Mouse (Mus musculus) kidney, adult 2 months (tissue): ENCODE data around the gene Foxj2. TPM values are rescaled to one million over a fixed set of nuclear protein-coding genes. Genes with fewer than 3 reads are reported as not detected.

ENCODE experiments used
- DNase-seq: peaks from one replicate; pipeline ENCODE4 v3.0.0; 2021
- H3K27ac ChIP-seq: fragments of 200-500 bp; 2 replicates; pipeline ENCODE4 v1.5.1; 2012; ENCODE audit warnings: low read depth, low read length, control low read depth, inconsistent platforms; ENCODE audit not compliant: insufficient read depth
- H3K27me3 ChIP-seq: fragments of 200-500 bp; replicated peaks from 2 replicates; pipeline ENCODE4 v1.6.1; 2012; ENCODE audit warnings: mild to moderate bottlenecking, moderate library complexity, low read length, inconsistent platforms; ENCODE audit not compliant: control insufficient read depth, insufficient read depth
- H3K36me3 ChIP-seq: fragments of 200-500 bp; 2 replicates; pipeline ENCODE4 v1.6.1; 2012; ENCODE audit warnings: mild to moderate bottlenecking, moderate library complexity, low read length, inconsistent platforms; ENCODE audit not compliant: control insufficient read depth, insufficient read depth
- H3K4me1 ChIP-seq: fragments of 200-500 bp; 2 replicates; pipeline ENCODE4 v1.6.1; 2011; ENCODE audit warnings: low read length; ENCODE audit not compliant: control insufficient read depth, insufficient read depth
- H3K4me3 ChIP-seq: fragments of 200-500 bp; 2 replicates; pipeline ENCODE4 v1.5.1; 2011; ENCODE audit warnings: mild to moderate bottlenecking, low read depth, low read length, control low read depth; ENCODE audit not compliant: insufficient read depth
- CTCF ChIP-seq: fragments of 200-500 bp; conservative IDR thresholded peaks from 2 replicates; pipeline ENCODE4 v1.5.1; 2011; ENCODE audit warnings: low read depth, mild to moderate bottlenecking, control low read depth, low read length, moderate library complexity, mixed read lengths; ENCODE audit not compliant: insufficient read depth, insufficient read length
- POLR2A ChIP-seq: fragments of 200-500 bp; IDR thresholded peaks from one replicate; pipeline ENCODE4 v1.6.1; 2011; ENCODE audit warnings: low read depth, low read length, control low read depth
- WGBS: fragments of 180-500 bp; shearing (Covaris S2); methylation state at CpG from one replicate; pipeline ENCODE4 v1.1.7; 2018; 5-methylcytosine and 5-hydroxymethylcytosine counted together
- polyA plus RNA-seq: library from polyadenylated mRNA; depleted of rRNA; stranded (reverse); fragments of >200 nt; gene quantifications from 2 replicates; pipeline ENCODE4 v1.2.3, GENCODE M21; 2012

Foxj2 gene
- polyA plus RNA-seq, 1 experiment: 12.7 TPM

GRCm38 (mm10) chr6:122820071-122820798 is 521 bp downstream of the Foxj2 start:
- Histone ChIP-seq H3K27me3 (no peaks in the 10 kb centered on the region), H3K36me3 (no peaks in the 10 kb centered on the region), H3K4me3 (peak overlapping the region; percentile 91), H3K4me1 (peaks cover 27% of the 10 kb centered on the region), H3K27ac (peak overlapping the region; percentile 73)
- under 1% methylated on average over 38 of the region's 38 CpGs for WGBS
- peak; percentile 38 for DNase-seq
- no peak for TF ChIP-seq CTCF
- TF ChIP-seq POLR2A: no peak

GRCm38 (mm10) chr6:122820799-122821650 is 1.3 kb downstream of the Foxj2 start:
- Histone ChIP-seq H3K36me3 (no peaks in the 10 kb centered on the region), H3K4me1 (peaks cover 35% of the 10 kb centered on the region), H3K27me3 (no peaks in the 10 kb centered on the region), H3K4me3 (peak overlapping the region; percentile 91), H3K27ac (no peak overlapping the region)
- WGBS: 17% methylated on average over 15 of the region's 15 CpGs
- no peak for TF ChIP-seq POLR2A
- TF ChIP-seq CTCF: no peak
- DNase-seq: peak; percentile 52

- no peak overlapping the region for H3K4me3 ChIP-seq
Observed at GRCm38 (mm10) chr6:122821822-122822221, 2.1 kb downstream of the Foxj2 start.

GRCm38 (mm10) chr6:122824086-122824485 is 4.4 kb downstream of the Foxj2 start:
- Histone ChIP-seq H3K27ac (0 out of 2 replicates have a peak overlapping the region, but pooled peaks have one; percentile 13), H3K36me3 (no peaks in the 10 kb centered on the region), H3K4me1 (peaks cover 35% of the 10 kb centered on the region), H3K27me3 (no peaks in the 10 kb centered on the region), H3K4me3 (no peak overlapping the region)
- peak; percentile 62 for DNase-seq
- 41% methylated on average over 10 of the region's 10 CpGs for WGBS
- no peak for TF ChIP-seq POLR2A
- TF ChIP-seq CTCF: no peak

More at GRCm38 (mm10) chr6:122821822-122822221, 2.1 kb downstream of the Foxj2 start:
- Histone ChIP-seq H3K27ac (no peak overlapping the region), H3K36me3 (no peaks in the 10 kb centered on the region), H3K4me1 (peaks cover 35% of the 10 kb centered on the region), H3K27me3 (no peaks in the 10 kb centered on the region)
- TF ChIP-seq CTCF (no peak), POLR2A (no peak)
- WGBS: 50% methylated on average over 9 of the region's 9 CpGs
- DNase-seq: peak; percentile 10

GRCm38 (mm10) chr6:122825166-122825565 is 5.5 kb downstream of the Foxj2 start:
- H3K27ac ChIP-seq: no peak overlapping the region
- H3K36me3 ChIP-seq: no peaks in the 10 kb centered on the region
- H3K27me3 ChIP-seq: no peaks in the 10 kb centered on the region
- H3K4me3 ChIP-seq: no peak overlapping the region
- peaks cover 35% of the 10 kb centered on the region for H3K4me1 ChIP-seq
- no peak for TF ChIP-seq CTCF
- no peak for TF ChIP-seq POLR2A
- no peak for DNase-seq
- 87% methylated on average over 9 of the region's 9 CpGs for WGBS

- peak; percentile 73 for DNase-seq
- H3K4me1 ChIP-seq: peaks cover 28% of the 10 kb centered on the region
- WGBS: 3% methylated on average over 29 of the region's 29 CpGs
- no peaks in the 10 kb centered on the region; the same call in 1 of the 2 replicates for H3K36me3 ChIP-seq
- H3K4me3 ChIP-seq: peak overlapping the region; percentile 38
- TF ChIP-seq CTCF (no peak), POLR2A (no peak)
- no peak overlapping the region for H3K27ac ChIP-seq
- no peaks in the 10 kb centered on the region for H3K27me3 ChIP-seq
Observed at GRCm38 (mm10) chr6:122825923-122826742, 6.4 kb downstream of the Foxj2 start.

GRCm38 (mm10) chr6:122828086-122828485 is 8.4 kb downstream of the Foxj2 start:
- no peak overlapping the region for H3K4me3 ChIP-seq
- 61% methylated on average over 13 of the region's 13 CpGs for WGBS
- H3K36me3 ChIP-seq: peaks cover 2% of the 10 kb centered on the region; the same call in 1 of the 2 replicates
- no peak overlapping the region for H3K27ac ChIP-seq
- H3K27me3 ChIP-seq: no peaks in the 10 kb centered on the region
- peak; percentile 35 for DNase-seq
- peaks cover 20% of the 10 kb centered on the region for H3K4me1 ChIP-seq
- no peak for TF ChIP-seq POLR2A
- TF ChIP-seq CTCF: peak; percentile 37; the same call in 1 of the 2 replicates
